Mouse (Mus musculus) thymus, postnatal 0 days (tissue): ENCODE data around the gene Sgms1. TPM values are rescaled to one million over a fixed set of nuclear protein-coding genes. Genes with fewer than 3 reads are reported as not detected.

Source experiments
- DNase-seq: peaks from one replicate; pipeline ENCODE4 v3.0.0-alpha.2; 2015; ENCODE audit warnings: low spot score
- polyA plus RNA-seq: library from polyadenylated mRNA; unstranded; fragments of >200 nt; fragmentation: Nextera tagmentation; extraction: Ambion mirVana; gene quantifications from 2 replicates; pipeline ENCODE4 v1.2.1, GENCODE M21; 2015

The Sgms1 gene
- polyA plus RNA-seq: 3.8 and 5.3 TPM in 2 replicates

GRCm38 (mm10) chr19:32389001-32389871, at the start of gene Sgms1:
Gene Sgms1, minus strand, starts transcription at chr19:32389714.
- peak; percentile 74 for DNase-seq

GRCm38 (mm10) chr19:32425856-32426255, 36.3 kb upstream of the Sgms1 start:
- DNase-seq: no peak

- no peak for DNase-seq
Observed at GRCm38 (mm10) chr19:32424706-32425105, 35.2 kb upstream of the Sgms1 start.

- DNase-seq: no peak
Observed at GRCm38 (mm10) chr19:32419069-32419468, 29.6 kb upstream of the Sgms1 start.

DNA sequence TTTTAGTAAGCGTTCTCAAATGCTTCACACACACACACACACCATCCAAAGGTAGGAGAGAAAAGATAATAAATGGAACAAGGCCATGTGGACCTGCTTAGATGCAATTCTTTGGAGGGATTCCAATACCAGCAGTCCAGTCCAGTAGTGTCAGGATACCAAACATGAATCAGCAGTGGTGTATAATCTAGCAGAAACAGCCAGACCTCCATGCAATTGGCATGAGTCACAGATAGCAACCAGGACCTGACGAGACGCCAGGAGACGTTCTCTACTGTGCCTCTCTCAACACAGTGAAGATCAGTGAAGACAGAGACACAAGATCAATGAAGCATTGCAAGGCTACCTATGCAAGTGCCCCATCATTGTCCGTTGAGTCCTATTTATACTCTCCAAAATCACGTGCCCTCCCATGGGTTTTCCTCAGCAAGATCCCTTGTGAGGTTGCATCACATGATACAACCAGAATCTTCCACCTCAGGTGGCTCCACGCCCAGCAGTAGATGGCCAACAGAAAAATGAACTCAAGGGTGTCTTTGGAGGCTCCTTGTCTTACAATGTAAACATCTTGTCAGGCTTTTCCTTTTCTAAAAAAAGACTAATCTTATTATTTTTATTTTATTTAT, 27.3 kb upstream of the Sgms1 start:
- no peak for DNase-seq

DNA sequence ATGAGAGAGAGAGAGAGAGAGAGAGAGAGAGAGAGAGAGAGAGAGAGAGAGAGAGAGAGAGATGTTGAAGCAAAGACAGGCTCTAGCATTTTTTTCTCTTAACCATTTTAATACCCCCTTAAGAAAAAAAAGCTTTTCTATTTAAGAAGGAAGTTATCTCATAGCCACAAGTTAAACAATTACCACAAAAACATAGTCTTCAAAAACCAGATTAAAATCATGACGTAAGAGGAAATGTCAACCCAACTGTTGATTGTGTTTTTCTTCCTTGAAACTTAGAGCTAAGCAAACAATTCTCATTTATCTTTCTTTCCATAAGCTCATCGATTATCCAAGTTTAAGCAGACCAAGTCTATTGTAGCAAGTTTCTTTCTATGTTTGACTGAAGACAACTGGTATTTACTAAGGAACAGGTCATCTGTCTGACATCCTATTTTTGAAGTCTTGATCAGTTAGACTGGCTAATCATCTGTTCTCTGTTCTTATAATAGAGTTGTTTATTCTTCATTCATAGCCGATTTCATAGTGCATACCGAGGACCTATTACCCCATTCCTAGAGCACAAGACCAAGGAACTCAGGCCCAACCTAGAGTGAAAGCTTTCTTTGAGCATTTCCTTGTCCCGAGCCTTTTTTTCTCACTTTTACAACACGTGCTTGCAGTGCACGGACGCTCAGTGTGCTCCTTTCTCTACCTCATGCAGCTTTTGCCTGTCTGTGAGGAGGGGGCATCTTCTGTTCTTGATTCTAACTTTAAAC, 20.3 kb upstream of the Sgms1 start:
- DNase-seq: peak; percentile 42

GRCm38 (mm10) chr19:32406717-32407116, 17.2 kb upstream of the Sgms1 start:
- DNase-seq: peak; percentile 65

- DNase-seq: peak; percentile 12
Observed at GRCm38 (mm10) chr19:32404386-32404785, 14.9 kb upstream of the Sgms1 start.

- no peak for DNase-seq
Observed at GRCm38 (mm10) chr19:32403834-32404233, 14.3 kb upstream of the Sgms1 start.

GRCm38 (mm10) chr19:32398491-32398890, 9.0 kb upstream of the Sgms1 start:
- no peak for DNase-seq

DNA sequence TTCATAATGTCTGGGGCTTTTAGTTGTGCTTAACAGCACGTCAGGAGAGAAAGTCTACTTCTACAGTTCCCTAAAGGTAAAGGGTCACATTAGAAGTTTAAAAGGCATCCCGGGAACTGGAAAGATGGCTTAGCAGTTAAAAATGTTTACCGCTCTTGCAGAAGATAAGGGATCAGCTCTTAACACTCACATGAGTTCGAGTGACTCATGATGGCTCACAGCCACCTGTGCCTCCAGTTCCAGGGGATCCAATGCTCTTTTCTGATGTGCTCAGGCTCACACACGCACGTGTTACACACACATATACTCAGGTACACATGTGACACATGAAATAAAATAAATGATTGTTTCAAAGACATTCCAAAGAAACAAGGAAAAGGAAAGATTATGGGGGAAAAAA, 6.8 kb upstream of the Sgms1 start:
- no peak for DNase-seq

GRCm38 (mm10) chr19:32394825-32395224, 5.3 kb upstream of the Sgms1 start:
- no peak for DNase-seq

DNA sequence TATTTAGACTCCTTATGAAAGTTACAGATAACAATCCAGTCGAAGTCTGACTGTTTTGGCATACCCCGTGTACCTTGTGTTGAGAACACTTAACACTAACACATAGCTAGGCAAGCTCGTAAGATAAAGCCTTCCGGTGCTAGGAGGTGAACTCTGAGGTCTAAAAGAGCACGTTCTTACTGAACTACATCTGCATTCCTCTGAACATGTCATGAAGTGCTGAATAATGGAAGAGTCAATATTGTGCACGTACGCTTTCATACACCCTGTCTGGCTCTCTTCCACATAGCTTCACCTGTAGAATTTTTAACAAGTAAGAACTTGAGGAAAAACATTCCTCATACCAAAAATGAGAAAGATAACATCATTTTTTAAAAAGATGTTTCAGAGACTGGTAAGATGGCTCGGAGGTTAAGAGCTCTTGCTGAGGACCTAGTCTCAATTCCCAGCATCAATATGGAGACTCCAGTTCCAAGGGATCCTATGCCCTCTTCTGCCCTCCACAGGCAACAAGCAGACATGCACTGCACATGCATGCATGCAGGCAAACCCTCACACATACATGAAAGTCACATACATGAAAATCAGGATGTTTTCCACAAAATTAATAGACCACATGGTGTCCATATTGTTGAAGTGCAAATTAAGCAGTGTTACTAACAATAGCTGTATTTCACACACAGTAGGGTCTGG, 4.4 kb upstream of the Sgms1 start:
- no peak for DNase-seq

DNA sequence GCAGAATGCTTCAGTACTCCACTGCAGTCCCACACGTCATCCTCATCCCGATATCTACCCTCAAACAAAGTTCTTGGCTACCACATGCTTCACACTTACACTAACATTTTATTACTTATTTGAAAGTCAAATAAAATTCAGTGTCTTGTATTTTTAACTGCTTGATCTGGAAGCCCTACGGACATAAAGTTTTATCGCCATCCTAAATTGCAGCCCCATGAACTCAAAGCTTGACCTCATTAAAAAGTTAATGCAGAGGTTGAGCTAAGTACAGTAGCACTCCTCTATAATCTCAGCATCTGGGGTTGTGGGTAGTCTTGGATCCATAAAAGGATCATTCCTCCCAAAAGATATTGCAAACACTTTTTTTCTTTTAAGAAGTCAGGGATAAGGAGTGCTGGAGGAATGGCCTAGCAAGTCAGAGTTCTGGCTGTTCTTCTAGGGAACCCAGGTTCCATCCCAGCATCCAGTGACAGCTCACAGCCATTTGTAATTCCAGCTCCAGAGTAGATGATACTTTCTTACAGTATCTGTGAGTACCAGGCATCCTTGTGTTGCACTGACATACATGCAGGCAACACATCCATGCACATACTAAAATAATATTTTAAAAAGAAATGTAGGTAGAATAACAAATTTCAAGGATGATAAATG, 3.7 kb upstream of the Sgms1 start:
- DNase-seq: no peak

DNA sequence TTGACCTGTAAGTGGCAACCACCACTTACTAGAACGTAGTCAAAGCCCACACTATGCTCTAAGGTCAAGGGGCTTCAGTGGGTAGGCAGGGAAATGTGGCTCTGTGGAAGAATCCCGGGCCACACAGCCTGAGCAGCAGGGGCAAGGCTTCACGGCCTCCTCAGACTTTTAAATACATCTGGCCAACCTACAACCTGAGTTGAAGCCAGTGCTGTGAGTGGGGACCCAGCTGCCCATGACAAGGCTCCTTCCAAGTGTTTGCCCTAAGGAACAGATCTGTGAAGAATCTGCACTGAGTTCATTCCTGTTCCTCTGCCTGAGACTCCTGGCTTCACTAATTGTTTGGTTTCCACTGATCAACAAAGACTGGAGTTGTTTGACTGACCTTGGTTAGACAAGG, 1.9 kb upstream of the Sgms1 start:
- DNase-seq: no peak

DNA sequence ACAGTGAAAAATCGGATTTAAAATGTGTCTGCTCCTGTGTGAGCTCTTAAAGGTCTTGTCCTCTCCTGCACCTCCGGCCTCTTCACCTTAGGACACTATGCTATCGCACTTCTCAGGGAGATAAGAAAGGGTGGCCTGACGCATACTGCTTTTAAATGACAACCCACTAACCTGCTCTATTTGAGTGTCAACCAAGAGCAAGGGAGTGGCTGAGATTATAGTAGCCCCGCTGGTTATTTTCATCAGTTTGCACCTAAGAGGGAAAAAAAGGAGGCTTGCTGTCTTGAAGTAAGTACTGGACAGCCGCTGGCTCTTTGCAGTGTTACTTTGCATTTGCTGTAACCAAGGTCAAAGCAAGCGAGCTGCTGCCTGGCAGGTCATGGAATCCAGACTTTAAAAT, 602 bp upstream of the Sgms1 start:
- DNase-seq: no peak

GRCm38 (mm10) chr19:32388191-32388921, 1.2 kb downstream of the Sgms1 start:
- peak; percentile 61 for DNase-seq

DNA sequence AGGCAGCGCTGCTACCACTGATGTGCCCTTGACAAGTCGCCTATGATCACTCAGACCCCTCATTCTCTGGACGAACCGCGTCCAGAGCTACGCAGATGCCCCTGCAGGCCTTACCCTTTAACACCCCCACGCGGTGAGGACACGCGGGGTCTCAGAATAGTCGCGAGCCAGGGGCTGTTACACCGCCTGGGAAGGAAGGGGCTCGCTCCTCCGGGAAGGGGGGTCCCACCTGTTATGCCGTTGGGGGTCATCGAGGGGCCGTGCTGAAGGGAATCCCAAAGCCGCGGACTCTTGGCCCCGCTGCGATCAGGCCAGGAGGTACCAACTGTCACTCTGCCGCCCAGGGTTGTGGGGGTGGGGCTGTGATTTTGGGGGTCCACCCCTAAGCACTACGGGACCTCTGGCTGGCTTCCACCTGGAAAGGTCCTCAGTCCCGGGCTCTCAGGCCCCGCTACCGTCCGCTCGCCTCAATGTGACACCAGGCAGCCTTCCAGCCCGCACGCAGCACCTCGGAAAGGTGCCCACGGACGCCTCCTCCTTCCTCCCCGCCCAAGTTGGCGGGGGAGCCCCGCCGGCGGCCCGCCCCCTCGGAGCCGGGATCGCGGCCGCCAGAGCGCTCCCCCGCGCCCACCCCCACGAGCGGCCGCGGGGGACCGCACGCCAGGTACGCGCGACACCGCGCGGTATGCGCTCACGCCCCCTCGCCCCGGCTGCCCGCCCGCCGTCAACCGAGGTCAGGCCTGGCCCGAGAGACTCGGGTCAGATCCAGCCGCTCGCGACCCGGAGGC, 1.9 kb downstream of the Sgms1 start:
- peak; percentile 30 for DNase-seq
